9 mouse cellular contexts compared by ENCODE assay signal in genomic region chr2:125516594-125516993, GRCm38 (mm10). TPM values are rescaled to one million over a fixed set of nuclear protein-coding genes. Genes with fewer than 3 reads are reported as not detected.
DNase-seq lines count a peak whose midpoint lies in the region; ATAC-seq and TF ChIP-seq lines count a peak whose summit lies in the region.
"Had no signal": no experiment of that assay in that cellular context is flagged by ENCODE, and none has a peak within 500 bp of the region (broad histone marks: within the 10 kb centered on the region; RNA-seq: fewer than 3 reads in every experiment).

No protein-coding gene starts in this region.

- no peak overlapping the region for H3K4me2 ChIP-seq in hindbrain, embryonic 11.5 days (replicated peaks; ENCODE audit: low read depth, low read length)
- H3K4me2 ChIP-seq in hindbrain, postnatal 0 days (ENCODE audit: low read depth, low read length) = no peak overlapping the region
- H3K4me2 ChIP-seq in kidney, embryonic 15.5 days = no peak overlapping the region
- H3K4me2 ChIP-seq: embryonic facial prominence, embryonic 15.5 days had no signal

- no peaks in the 10 kb centered on the region for H3K9me3 ChIP-seq in hindbrain, embryonic 11.5 days (ENCODE audit: control insufficient read depth, low read length)
- H3K9me3 ChIP-seq in hindbrain, postnatal 0 days (ENCODE audit: low read length) = no peaks in the 10 kb centered on the region
- no peaks in the 10 kb centered on the region for H3K9me3 ChIP-seq in kidney, embryonic 15.5 days (replicated peaks)
- H3K9me3 ChIP-seq: embryonic facial prominence, embryonic 15.5 days had no signal

- no peak overlapping the region for H3K4me3 ChIP-seq in hindbrain, embryonic 11.5 days (ENCODE audit: low read depth, low read length)
- H3K4me3 ChIP-seq in hindbrain, postnatal 0 days (ENCODE audit: low read length) = no peak overlapping the region
- no peak overlapping the region for H3K4me3 ChIP-seq in kidney, embryonic 15.5 days (replicated peaks)
- no peak overlapping the region for H3K4me3 ChIP-seq in layer of hippocampus, adult 2 months
- H3K4me3 ChIP-seq: embryonic facial prominence, embryonic 15.5 days had no signal

- no peaks in the 10 kb centered on the region for H3K4me1 ChIP-seq in hindbrain, embryonic 11.5 days (replicated peaks; ENCODE audit: control insufficient read depth, insufficient read depth, low read length)
- H3K4me1 ChIP-seq in hindbrain, postnatal 0 days (ENCODE audit: insufficient read depth, low read length) = no peaks in the 10 kb centered on the region
- peaks cover 15% of the 10 kb centered on the region for H3K4me1 ChIP-seq in kidney, embryonic 15.5 days
- H3K4me1 ChIP-seq: embryonic facial prominence, embryonic 15.5 days had no signal

- no peaks in the 10 kb centered on the region for H3K36me3 ChIP-seq in hindbrain, embryonic 11.5 days (ENCODE audit: control insufficient read depth, insufficient read depth, low read length)
- H3K36me3 ChIP-seq in hindbrain, postnatal 0 days (ENCODE audit: insufficient read depth, low read length) = no peaks in the 10 kb centered on the region
- no peaks in the 10 kb centered on the region for H3K36me3 ChIP-seq in kidney, embryonic 15.5 days
- H3K36me3 ChIP-seq: embryonic facial prominence, embryonic 15.5 days had no signal

- peak; percentile 58 for DNase-seq in hindbrain, embryonic 11.5 days (ENCODE audit: low spot score)
- DNase-seq in hindbrain, postnatal 0 days (ENCODE audit: low spot score) = no peak
- DNase-seq in gastrocnemius, postnatal 25 days = peak; percentile 54
- peak; percentile 64 to 84 for DNase-seq in lung, postnatal 4 days
- no peak for DNase-seq in thymus, postnatal 10 days (ENCODE audit: low spot score in 2 of 2)
- no peak for DNase-seq in layer of hippocampus, adult 2 months (ENCODE audit: low spot score in 2 of 2)
- DNase-seq in adrenal gland, adult 18-20 months (ENCODE audit: low spot score in 2 of 2) = no peak

- peak overlapping the region; percentile 24; the same call in 1 of the 2 replicates for H3K27ac ChIP-seq in hindbrain, embryonic 11.5 days (ENCODE audit: low read depth, low read length)
- no peak overlapping the region for H3K27ac ChIP-seq in hindbrain, postnatal 0 days
- H3K27ac ChIP-seq in kidney, embryonic 15.5 days = peak overlapping the region; percentile 63
- no peak overlapping the region for H3K27ac ChIP-seq in layer of hippocampus, adult 2 months
- H3K27ac ChIP-seq: embryonic facial prominence, embryonic 15.5 days had no signal

- no peak for ATAC-seq in hindbrain, embryonic 11.5 days (ENCODE audit: low FRiP score)
- no peak for ATAC-seq in hindbrain, postnatal 0 days
- ATAC-seq in kidney, embryonic 15.5 days (replicated peaks; ENCODE audit: low FRiP score) = peak; percentile 94

- H3K9ac ChIP-seq in hindbrain, embryonic 11.5 days (ENCODE audit: low read depth, low read length) = no peak overlapping the region
- no peak overlapping the region for H3K9ac ChIP-seq in hindbrain, postnatal 0 days (replicated peaks; ENCODE audit: low read length)
- no peak overlapping the region for H3K9ac ChIP-seq in kidney, embryonic 15.5 days
- H3K9ac ChIP-seq: embryonic facial prominence, embryonic 15.5 days had no signal

- no peak for TF ChIP-seq CTCF in hindbrain, postnatal 0 days (IDR thresholded peaks at IDR 0.05; ENCODE audit: low read depth)
- no peak for TF ChIP-seq CTCF in layer of hippocampus, adult 2 months (conservative IDR thresholded peaks at IDR 0.05)

- H3K27me3 ChIP-seq in hindbrain, embryonic 11.5 days (ENCODE audit: control insufficient read depth, insufficient read depth, low read length) = no peaks in the 10 kb centered on the region
- H3K27me3 ChIP-seq in hindbrain, postnatal 0 days (ENCODE audit: insufficient read depth, low read length) = no peaks in the 10 kb centered on the region
- no peaks in the 10 kb centered on the region for H3K27me3 ChIP-seq in kidney, embryonic 15.5 days
- H3K27me3 ChIP-seq: embryonic facial prominence, embryonic 15.5 days had no signal

- 39% methylated on average over 4 of the region's 4 CpGs for WGBS in hindbrain, embryonic 11.5 days
- WGBS in hindbrain, postnatal 0 days = 38% methylated on average over 4 of the region's 4 CpGs
- WGBS in kidney, embryonic 15.5 days = 11% methylated on average over 4 of the region's 4 CpGs

RNA-seq across cellular contexts. Expression of gene Fbn1, which starts 8.8 kb away (rescaled TPM):
- polyA plus RNA-seq in hindbrain, embryonic 11.5 days (2014; fragmentation: Nextera tagmentation; extraction: Ambion mirVana) = 8.7 and 12.3 TPM in 2 replicates
- total RNA-seq in hindbrain, postnatal 0 days (2014; rRNA removed) = 16.6 and 17.5 TPM in 2 replicates
- polyA plus RNA-seq in hindbrain, postnatal 0 days (2015; fragmentation: Nextera tagmentation; extraction: Ambion mirVana) = 1.9 and 2.3 TPM in 2 replicates
- 10 to 100 TPM; 86.1 to 99.8 TPM for total RNA-seq in gastrocnemius, postnatal 25 days (2021)
- 13.4 and 16.4 TPM in 2 replicates for polyA plus RNA-seq in kidney, embryonic 15.5 days (2015; fragmentation: Nextera tagmentation; extraction: Ambion mirVana)
- total RNA-seq in layer of hippocampus, adult 2 months (2021) = 10 to 100 TPM in 1 of 2 experiments, 1 to 10 TPM in 1; 8.7 to 10.4 TPM
- total RNA-seq in adrenal gland, adult 18-20 months (2021) = 10 to 100 TPM; 12.8 to 35.3 TPM

RNA-seq across cellular contexts. Expression of gene Gm9913, which starts 11.7 kb away (rescaled TPM):
- polyA plus RNA-seq in hindbrain, embryonic 11.5 days (2014; fragmentation: Nextera tagmentation; extraction: Ambion mirVana) = 0.25 and 0.28 TPM in 2 replicates
- total RNA-seq in hindbrain, postnatal 0 days (2014; rRNA removed) = 0.07 TPM in 1 of 2 replicates, not detected in the other
- polyA plus RNA-seq in hindbrain, postnatal 0 days (2015; fragmentation: Nextera tagmentation; extraction: Ambion mirVana) = 0.14 and 0.20 TPM in 2 replicates
- total RNA-seq in gastrocnemius, postnatal 25 days (2021) = under 1 TPM; 0.08 to 0.15 TPM
- 0.19 and 0.42 TPM in 2 replicates for polyA plus RNA-seq in kidney, embryonic 15.5 days (2015; fragmentation: Nextera tagmentation; extraction: Ambion mirVana)
- under 1 TPM; 0.33 to 0.49 TPM for total RNA-seq in layer of hippocampus, adult 2 months (2021)
- total RNA-seq in adrenal gland, adult 18-20 months (2021) = under 1 TPM in 1 of 2 experiments, not detected in 1; 0.16 TPM

Comparison
In these comparisons a context has a peak if more than half of its experiments do, and no peak if none do; other contexts are left out.
1. DNase-seq: peak in hindbrain, embryonic 11.5 days (single experiment), gastrocnemius, postnatal 25 days (single experiment) and lung, postnatal 4 days (2 of 2); none in hindbrain, postnatal 0 days (single experiment), thymus, postnatal 10 days (0 of 2), layer of hippocampus, adult 2 months (0 of 2) and adrenal gland, adult 18-20 months (0 of 2).
2. H3K27ac ChIP-seq: peak in hindbrain, embryonic 11.5 days (single experiment) and kidney, embryonic 15.5 days (single experiment); none in hindbrain, postnatal 0 days (single experiment) and layer of hippocampus, adult 2 months (single experiment).